Mouse (Mus musculus) lung, embryonic 14.5 days (tissue): ENCODE data around the gene Tram2. TPM values are rescaled to one million over a fixed set of nuclear protein-coding genes. Genes with fewer than 3 reads are reported as not detected.

Experiments
- ATAC-seq: fragments of 200-750 bp; cut with Nextera tagmentation; 2 replicates; pipeline ENCODE4 v1.8.0; 2017; ENCODE audit warnings: mild to moderate bottlenecking, moderate TSS enrichment, moderate library complexity; ENCODE audit not compliant: insufficient read depth
- DNase-seq: peaks from one replicate; pipeline ENCODE4 v3.0.0-alpha.2; 2015
- H3K27ac ChIP-seq: fragments of 300-500 bp; sonication (generic); 2 replicates; pipeline ENCODE4 v1.5.1; 2014; ENCODE audit warnings: low read depth, mild to moderate bottlenecking, moderate library complexity
- H3K27me3 ChIP-seq: fragments of 300-500 bp; sonication (generic); 2 replicates; pipeline ENCODE4 v1.6.1; 2014; ENCODE audit warnings: low read length, control low read depth; ENCODE audit not compliant: insufficient read depth
- H3K36me3 ChIP-seq: fragments of 300-500 bp; sonication (generic); 2 replicates; pipeline ENCODE4 v1.6.1; 2014; ENCODE audit warnings: control low read depth; ENCODE audit not compliant: insufficient read depth
- H3K4me1 ChIP-seq: fragments of 300-500 bp; sonication (generic); 2 replicates; pipeline ENCODE4 v1.6.1; 2014; ENCODE audit warnings: antibody characterized with exemption, control low read depth; ENCODE audit not compliant: insufficient read depth
- H3K4me2 ChIP-seq: fragments of 300-500 bp; sonication (generic); 2 replicates; pipeline ENCODE4 v1.6.1; 2014; ENCODE audit warnings: mild to moderate bottlenecking
- H3K4me3 ChIP-seq: fragments of 300-500 bp; sonication (generic); 2 replicates; pipeline ENCODE4 v1.5.1; 2014; ENCODE audit warnings: low read depth, low read length
- H3K9ac ChIP-seq: fragments of 300-500 bp; sonication (generic); 2 replicates; pipeline ENCODE4 v1.6.1; 2014
- H3K9me3 ChIP-seq: fragments of 300-500 bp; sonication (generic); 2 replicates; pipeline ENCODE4 v1.6.1; 2016; ENCODE audit warnings: low read depth, low read length, control low read depth
- CTCF ChIP-seq: IDR thresholded peaks from 2 replicates; pipeline ENCODE4 v1.5.1; 2016; ENCODE audit warnings: antibody characterized with exemption, low read depth
- WGBS: fragments of 180-500 bp; shearing (Covaris S2); extraction: QIAGEN DNeasy Blood & Tissue Kit; methylation state at CpG from one replicate; pipeline ENCODE4 v1.1.7; 2014; 5-methylcytosine and 5-hydroxymethylcytosine counted together
- polyA plus RNA-seq: library from polyadenylated mRNA; unstranded; fragments of >200 nt; fragmentation: Nextera tagmentation; extraction: Ambion mirVana; gene quantifications from 2 replicates; pipeline ENCODE4 v1.2.1, GENCODE M21; 2014

Tram2 gene
- polyA plus RNA-seq, 1 experiment from 2014 or later, result 11.5 TPM

- H3K36me3 ChIP-seq, result no peaks in the 10 kb centered on the region
- no peaks in the 10 kb centered on the region for H3K27me3 ChIP-seq
- H3K4me3 ChIP-seq, result no peak overlapping the region
- ATAC-seq (no peak), DNase-seq (no peak)
- no peak overlapping the region for H3K27ac ChIP-seq
- no peak for TF ChIP-seq CTCF
- no peak overlapping the region for H3K4me2 ChIP-seq
- 50% methylated on average over 4 of the region's 4 CpGs for WGBS
- no peak overlapping the region for H3K9ac ChIP-seq
- 0 out of 2 replicates have a peak, but pooled peaks cover 4% of the 10 kb centered on the region for H3K4me1 ChIP-seq
- no peaks in the 10 kb centered on the region for H3K9me3 ChIP-seq
These were observed 15.7 kb upstream of the Tram2 start for GRCm38 (mm10) chr1:21094644-21095215.

- Histone ChIP-seq H3K4me3 (no peak overlapping the region), H3K9ac (no peak overlapping the region), H3K9me3 (no peaks in the 10 kb centered on the region), H3K27me3 (no peaks in the 10 kb centered on the region), H3K4me1 (0 out of 2 replicates have a peak, but pooled peaks cover 9% of the 10 kb centered on the region), H3K4me2 (no peak overlapping the region), H3K36me3 (no peaks in the 10 kb centered on the region), H3K27ac (peak overlapping the region; percentile 67)
- DNase-seq, result peak; percentile 69
- no peak for TF ChIP-seq CTCF
- 36% methylated on average over 6 of the region's 6 CpGs for WGBS
- peak; percentile 81 for ATAC-seq
These were observed 10.7 kb upstream of the Tram2 start for GRCm38 (mm10) chr1:21089661-21090117.

- ATAC-seq, result no peak
- Histone ChIP-seq H3K9ac (no peak overlapping the region), H3K4me3 (no peak overlapping the region), H3K36me3 (no peaks in the 10 kb centered on the region), H3K4me1 (0 out of 2 replicates have a peak, but pooled peaks cover 9% of the 10 kb centered on the region), H3K27ac (no peak overlapping the region), H3K27me3 (no peaks in the 10 kb centered on the region), H3K9me3 (no peaks in the 10 kb centered on the region), H3K4me2 (no peak overlapping the region)
- no peak for TF ChIP-seq CTCF
- no peak for DNase-seq
- 79% methylated on average over 5 of the region's 5 CpGs for WGBS
These were observed 7.3 kb upstream of the Tram2 start for GRCm38 (mm10) chr1:21086291-21086690.

GRCm38 (mm10) chr1:21084661-21085060 lies 5.6 kb upstream of the Tram2 start:
- Histone ChIP-seq H3K4me2 (no peak overlapping the region), H3K9ac (no peak overlapping the region), H3K4me1 (0 out of 2 replicates have a peak, but pooled peaks cover 5% of the 10 kb centered on the region), H3K36me3 (no peaks in the 10 kb centered on the region), H3K4me3 (no peak overlapping the region), H3K9me3 (no peaks in the 10 kb centered on the region), H3K27me3 (no peaks in the 10 kb centered on the region), H3K27ac (no peak overlapping the region)
- no peak for DNase-seq
- 67% methylated on average over 2 of the region's 2 CpGs for WGBS
- no peak for ATAC-seq
- no peak for TF ChIP-seq CTCF

GRCm38 (mm10) chr1:21080362-21080761 lies 1.3 kb upstream of the Tram2 start:
- Histone ChIP-seq H3K4me1 (peaks cover 27% of the 10 kb centered on the region), H3K4me3 (no peak overlapping the region), H3K9me3 (no peaks in the 10 kb centered on the region), H3K27me3 (no peaks in the 10 kb centered on the region), H3K36me3 (no peaks in the 10 kb centered on the region), H3K27ac (no peak overlapping the region), H3K9ac (no peak overlapping the region), H3K4me2 (no peak overlapping the region)
- DNase-seq (no peak), ATAC-seq (no peak)
- peak; percentile 37 for TF ChIP-seq CTCF
- 86% methylated on average over 12 of the region's 12 CpGs for WGBS

GRCm38 (mm10) chr1:21078481-21079214 lies 381 bp downstream of the Tram2 start:
- peak; percentile 69 for ATAC-seq
- under 1% methylated on average over 36 of the region's 36 CpGs for WGBS
- no peaks in the 10 kb centered on the region for H3K27me3 ChIP-seq
- peak overlapping the region; percentile 67 for H3K4me2 ChIP-seq
- H3K4me3 ChIP-seq, result peak overlapping the region; percentile 71
- H3K9ac ChIP-seq, result peak overlapping the region; percentile 72
- no peaks in the 10 kb centered on the region for H3K9me3 ChIP-seq
- peak; percentile 49 for DNase-seq
- peaks cover 32% of the 10 kb centered on the region for H3K4me1 ChIP-seq
- peak overlapping the region; percentile 94; the same call in 1 of the 2 replicates for H3K27ac ChIP-seq
- H3K36me3 ChIP-seq, result no peaks in the 10 kb centered on the region
- no peak for TF ChIP-seq CTCF

GRCm38 (mm10) chr1:21077619-21078018 lies 1.4 kb downstream of the Tram2 start:
- Histone ChIP-seq H3K4me2 (peak overlapping the region; percentile 67), H3K9ac (peak overlapping the region; percentile 72), H3K36me3 (no peaks in the 10 kb centered on the region), H3K9me3 (no peaks in the 10 kb centered on the region), H3K4me1 (peaks cover 37% of the 10 kb centered on the region), H3K27ac (no peak overlapping the region), H3K4me3 (peak overlapping the region; percentile 71), H3K27me3 (no peaks in the 10 kb centered on the region)
- DNase-seq, result no peak
- TF ChIP-seq CTCF, result no peak
- ATAC-seq, result no peak
- WGBS, result 51% methylated on average over 7 of the region's 7 CpGs
